Mouse (Mus musculus) myocyte (in vitro differentiated cells): Measurements from ENCODE around the gene Sh3pxd2a.

Experiments used
- MYOG ChIP-seq, 3 experiments: IDR thresholded peaks; one replicate each; pipeline ENCODE4 v1.6.1; 2011; ENCODE audit warnings: control low read depth in 2 of 3, low read depth in 2 of 3, mild to moderate bottlenecking in 2 of 3; ENCODE audit not compliant: insufficient read length in 2 of 3, control insufficient read depth in 1 of 3, insufficient read depth in 1 of 3
- POLR2A ChIP-seq: IDR thresholded peaks from one replicate; pipeline ENCODE4 v1.6.1; 2011; ENCODE audit warnings: low read depth, mild to moderate bottlenecking, control low read depth, moderate library complexity; ENCODE audit not compliant: insufficient read length

DNA sequence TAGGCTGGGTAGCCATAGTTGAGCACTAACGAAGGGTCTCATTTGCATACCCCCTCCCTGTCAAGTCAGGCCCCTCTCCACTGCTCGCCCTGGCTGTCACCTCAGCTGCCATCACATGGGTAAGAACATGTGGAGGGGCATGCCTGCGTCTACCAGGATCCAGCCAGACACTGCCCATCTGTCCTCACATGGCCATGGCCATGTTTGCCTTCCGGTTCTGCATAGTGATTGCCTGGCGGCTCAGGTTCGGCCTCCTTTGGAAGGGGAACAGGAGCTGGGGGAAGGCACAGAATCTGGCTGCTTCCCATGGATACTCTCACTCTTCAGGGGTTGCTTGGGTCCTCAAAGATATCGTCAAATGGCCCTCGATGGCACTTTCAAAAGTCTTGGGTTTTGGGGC, 233.5 kb downstream of the Sh3pxd2a start:
- TF ChIP-seq POLR2A (peak; percentile 33), MYOG (IDR thresholded peaks at IDR 0.05; ENCODE audit: control insufficient read depth in 1 of 3, insufficient read depth in 1 of 3, insufficient read length in 2 of 3, low read depth in 2 of 3) (peak in 1 of 3 experiments; percentile 8)
